Mouse (Mus musculus): ENCODE data around the gene Slc35c2.
A peak's percentile ranks its signal among the peaks of the same experiment; 100 is the strongest.

The Slc35c2 gene

GRCm38 (mm10) chr2:165287202-165287984, at the start of gene Slc35c2:
TSS of gene Slc35c2 (minus strand) at chr2:165287869.
- DNase-seq: peak; percentile 94

DNA sequence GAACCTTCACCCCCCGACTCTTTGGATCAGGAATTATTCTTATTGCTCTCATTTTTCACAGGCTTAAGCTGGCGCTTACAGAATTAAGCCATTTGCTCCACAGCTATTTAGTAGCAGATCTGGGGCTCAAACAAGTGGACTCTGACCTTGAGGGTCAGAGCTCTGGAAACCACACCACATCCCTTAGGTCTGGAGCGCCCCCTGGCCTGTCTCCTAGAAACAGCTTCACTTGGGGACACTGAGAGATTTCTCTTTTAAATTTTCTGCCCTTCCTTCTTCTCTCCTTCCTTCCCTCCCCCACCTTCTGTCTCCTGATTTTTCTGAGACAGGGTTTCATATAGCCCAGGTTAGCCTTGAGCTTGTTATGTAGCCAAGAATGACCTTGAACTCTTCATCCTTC, 49.5 kb upstream of the Slc35c2 start:
- peak; percentile 29 for DNase-seq

DNA sequence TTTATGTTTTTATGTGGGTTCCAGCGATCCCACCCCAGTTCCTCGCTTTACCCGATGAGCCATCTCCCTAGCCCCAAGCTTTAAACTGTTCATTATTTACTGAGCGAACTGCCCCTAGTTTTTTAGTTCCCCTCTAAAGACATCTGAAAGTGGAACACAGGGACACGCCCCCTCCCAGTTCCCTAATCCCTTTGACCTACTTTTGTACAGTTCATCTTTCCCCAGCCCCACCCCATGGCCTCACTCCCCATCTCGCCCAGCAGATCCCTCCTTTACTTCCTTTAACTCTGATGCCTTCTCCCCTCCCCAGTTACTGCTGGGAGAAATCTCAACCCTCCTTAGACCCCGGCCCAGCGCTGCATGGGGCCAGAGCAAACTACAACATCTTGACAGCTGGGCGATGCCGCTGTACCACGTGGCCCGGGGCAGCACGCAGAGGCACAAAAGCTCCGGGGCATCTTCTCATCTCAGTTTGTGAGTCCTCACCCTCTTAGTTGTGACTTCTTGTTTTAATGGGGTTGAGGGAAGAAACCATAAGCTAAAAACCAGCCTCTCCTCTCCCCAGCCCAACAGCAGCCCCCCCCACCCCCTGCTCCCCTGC, 45.0 kb upstream of the Slc35c2 start:
- no peak for DNase-seq

GRCm38 (mm10) chr2:165329703-165330102, 42.0 kb upstream of the Slc35c2 start:
- DNase-seq: no peak

GRCm38 (mm10) chr2:165328746-165329145, 41.1 kb upstream of the Slc35c2 start:
- DNase-seq: no peak

DNA sequence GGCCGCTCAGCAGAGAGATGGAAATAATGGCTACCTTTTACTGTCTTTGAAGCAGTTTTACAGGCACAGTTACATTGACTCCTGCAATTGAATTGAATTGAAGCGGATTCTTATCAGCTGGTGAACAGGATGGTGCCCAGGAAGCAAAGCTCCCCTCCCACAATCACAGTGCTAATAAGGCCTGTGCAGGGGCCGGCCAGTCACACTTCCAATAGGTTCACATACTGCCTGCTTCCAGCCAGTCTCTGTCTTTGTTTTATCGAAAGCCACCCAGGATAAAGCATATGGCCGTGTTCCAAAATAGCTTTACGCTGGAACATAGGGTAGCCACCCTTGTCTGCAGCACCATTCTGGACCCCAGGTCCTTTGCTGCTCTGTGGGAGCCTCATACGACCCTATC, 39.7 kb upstream of the Slc35c2 start:
- DNase-seq: no peak

GRCm38 (mm10) chr2:165326304-165327190, 38.9 kb upstream of the Slc35c2 start, which contains the start of gene Elmo2:
TSS of gene Elmo2 (minus strand) at chr2:165326479.
- DNase-seq: peak; percentile 99

GRCm38 (mm10) chr2:165325521-165326303, 38.0 kb upstream of the Slc35c2 start:
- no peak for DNase-seq

GRCm38 (mm10) chr2:165323928-165324327, 36.3 kb upstream of the Slc35c2 start:
- no peak for DNase-seq

- no peak for DNase-seq
Measured at GRCm38 (mm10) chr2:165323484-165323883, 35.8 kb upstream of the Slc35c2 start.

GRCm38 (mm10) chr2:165321981-165322735, 34.5 kb upstream of the Slc35c2 start:
- no peak for DNase-seq

GRCm38 (mm10) chr2:165321381-165321888, 33.8 kb upstream of the Slc35c2 start:
- peak; percentile 38 for DNase-seq

GRCm38 (mm10) chr2:165320531-165321150, 33.0 kb upstream of the Slc35c2 start:
- DNase-seq: no peak

DNA sequence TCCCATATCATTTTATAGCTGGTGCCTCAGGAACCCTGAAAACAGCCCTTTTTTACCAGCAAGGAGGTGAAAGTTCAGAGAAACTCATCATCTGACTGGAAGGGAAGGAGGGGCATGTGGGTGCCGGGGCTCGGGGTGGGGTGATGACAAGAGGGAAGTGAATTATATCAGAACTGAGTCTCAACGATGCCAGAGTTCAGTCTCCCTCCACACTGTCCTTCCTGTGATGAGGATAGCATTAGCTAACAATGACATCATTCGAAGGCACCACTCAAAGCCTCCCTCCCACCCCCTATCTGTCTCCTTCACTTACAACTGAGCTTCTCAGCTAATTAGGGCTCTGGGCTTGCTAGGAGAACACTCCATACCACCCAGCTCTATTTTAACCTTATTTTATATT, 31.8 kb upstream of the Slc35c2 start:
- no peak for DNase-seq

DNA sequence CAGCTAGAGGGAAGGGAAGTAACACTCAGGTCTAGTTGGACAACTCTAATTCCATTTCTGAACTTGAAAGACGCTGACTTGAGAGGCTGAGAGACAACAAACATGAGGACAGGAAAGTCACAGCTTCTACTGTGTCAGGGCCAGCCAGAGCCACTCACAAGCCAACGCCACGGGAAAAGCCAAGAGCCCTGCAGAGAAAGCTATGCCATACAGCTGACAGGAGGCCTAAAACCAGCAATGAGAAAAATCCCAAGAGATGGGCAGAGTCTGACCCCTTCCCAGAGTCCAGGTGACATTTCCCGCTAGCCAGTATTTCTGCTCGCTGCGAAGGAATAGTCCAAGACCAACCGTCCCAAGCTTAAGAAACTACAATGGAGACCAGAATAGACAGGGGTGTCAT, 31.3 kb upstream of the Slc35c2 start:
- no peak for DNase-seq

GRCm38 (mm10) chr2:165317621-165318263, 30.1 kb upstream of the Slc35c2 start:
- no peak for DNase-seq

- no peak for DNase-seq
Measured at GRCm38 (mm10) chr2:165316837-165317473, 29.3 kb upstream of the Slc35c2 start.

- no peak for DNase-seq
Measured at GRCm38 (mm10) chr2:165316204-165316603, 28.5 kb upstream of the Slc35c2 start.

DNA sequence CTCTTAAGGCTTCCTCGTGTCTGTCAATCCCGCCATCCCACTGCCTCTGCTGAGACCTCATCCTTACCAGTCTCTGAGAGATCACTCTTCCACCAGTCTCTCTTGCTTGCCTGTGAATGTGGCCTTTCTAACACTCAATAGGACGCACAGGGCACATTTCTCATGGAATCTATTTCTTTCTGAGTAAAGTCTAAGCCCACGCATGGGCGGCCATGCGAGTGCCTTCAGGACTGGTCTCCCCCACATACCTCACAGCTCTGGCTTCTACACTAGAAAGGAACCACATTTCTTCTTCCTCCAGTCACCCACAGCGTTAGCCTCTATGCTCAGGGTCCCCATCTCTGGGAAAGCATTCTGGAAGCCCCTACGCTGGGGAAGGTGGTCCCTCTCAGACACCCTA, 26.5 kb upstream of the Slc35c2 start:
- DNase-seq: no peak

DNA sequence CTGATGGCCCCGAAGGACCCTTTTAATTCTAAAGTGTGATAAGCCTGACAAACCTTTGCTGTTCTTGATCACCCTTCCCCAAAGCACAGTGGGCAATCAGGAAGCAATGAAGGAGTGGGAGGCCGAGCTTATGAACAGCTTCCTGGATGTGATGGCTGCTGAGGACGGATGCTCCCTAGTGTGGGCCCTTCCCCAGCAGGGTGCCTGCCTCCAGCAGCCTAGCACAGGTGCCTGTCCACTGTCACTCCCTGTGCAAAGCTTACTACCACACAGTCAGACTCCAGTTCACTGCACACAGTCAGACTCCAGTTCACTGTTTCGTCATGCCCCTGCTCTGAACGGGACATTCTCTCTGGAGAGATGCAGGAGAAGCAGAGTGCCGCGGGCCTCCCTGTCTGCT, 24.7 kb upstream of the Slc35c2 start:
- no peak for DNase-seq

Measured in thymus, postnatal 14 days (tissue).